Mouse (Mus musculus) forebrain, embryonic 14.5 days (tissue): ENCODE measurements around the gene Eef2kmt. TPM values are rescaled to one million over a fixed set of nuclear protein-coding genes. Genes with fewer than 3 reads are reported as not detected.
"Not testable (repeated sequence)": the region's sequence is repeated elsewhere in the genome, so short reads cannot be mapped to it uniquely, and the experiment has no call there.

Experiments used
- ATAC-seq: fragments of 200-750 bp; cut with Nextera tagmentation; 2 replicates; pipeline ENCODE4 v1.8.0; 2017; ENCODE audit warnings: mild to moderate bottlenecking, moderate library complexity
- DNase-seq: peaks from one replicate; pipeline ENCODE4 v3.0.0-alpha.2; 2015; ENCODE audit warnings: low spot score
- H3K27ac ChIP-seq: fragments of 300-500 bp; sonication (generic); 2 replicates; pipeline ENCODE4 v1.5.1; 2014; ENCODE audit warnings: low read depth, mild to moderate bottlenecking, control low read depth, low read length, moderate library complexity
- H3K27me3 ChIP-seq: fragments of 300-500 bp; sonication (generic); replicated peaks from 2 replicates; pipeline ENCODE4 v1.6.1; 2014; ENCODE audit warnings: low read length, control low read depth, mixed read lengths; ENCODE audit not compliant: control insufficient read depth, insufficient read depth
- H3K36me3 ChIP-seq: fragments of 300-500 bp; sonication (generic); 2 replicates; pipeline ENCODE4 v1.6.1; 2014; ENCODE audit warnings: low read length, control low read depth; ENCODE audit not compliant: control insufficient read depth, insufficient read depth
- H3K4me1 ChIP-seq: fragments of 300-500 bp; sonication (generic); 2 replicates; pipeline ENCODE4 v1.6.1; 2014; ENCODE audit warnings: antibody characterized with exemption, low read length, control low read depth; ENCODE audit not compliant: control insufficient read depth, insufficient read depth
- H3K4me2 ChIP-seq: fragments of 300-500 bp; sonication (generic); 2 replicates; pipeline ENCODE4 v1.6.1; 2014; ENCODE audit warnings: mild to moderate bottlenecking, control low read depth, low read length
- H3K4me3 ChIP-seq: fragments of 300-500 bp; sonication (generic); 2 replicates; pipeline ENCODE4 v1.5.1; 2014; ENCODE audit warnings: low read depth, low read length, control low read depth
- H3K9ac ChIP-seq: fragments of 300-500 bp; sonication (generic); 2 replicates; pipeline ENCODE4 v1.6.1; 2014; ENCODE audit warnings: mild to moderate bottlenecking, low read length, control low read depth, moderate library complexity
- H3K9me3 ChIP-seq: fragments of 300-500 bp; sonication (generic); replicated peaks from 2 replicates; pipeline ENCODE4 v1.6.1; 2016; ENCODE audit warnings: low read length, control low read depth, mixed read lengths; ENCODE audit not compliant: control insufficient read depth
- WGBS: fragments of 180-500 bp; shearing (Covaris S2); extraction: QIAGEN DNeasy Blood & Tissue Kit; methylation state at CpG from one replicate; pipeline ENCODE4 v1.1.7; 2014; 5-methylcytosine and 5-hydroxymethylcytosine counted together
- polyA plus RNA-seq: library from polyadenylated mRNA; unstranded; fragments of >200 nt; fragmentation: Nextera tagmentation; extraction: Ambion mirVana; gene quantifications from 2 replicates; pipeline ENCODE4 v1.2.1, GENCODE M21; 2014

The Eef2kmt gene
- polyA plus RNA-seq, 1 experiment from 2014 or later, result 11.5 TPM

- H3K27me3 ChIP-seq, result no peaks in the 10 kb centered on the region
- WGBS, result 75% methylated on average over 4 of the region's 4 CpGs
- no peak overlapping the region for H3K9ac ChIP-seq
- H3K4me3 ChIP-seq, result peak overlapping the region; percentile 57
- no peaks in the 10 kb centered on the region for H3K36me3 ChIP-seq
- H3K27ac ChIP-seq, result no peak overlapping the region
- peaks cover 6% of the 10 kb centered on the region for H3K4me1 ChIP-seq
- no peak for DNase-seq
- peak; percentile 15 for ATAC-seq
- H3K9me3 ChIP-seq, result no peaks in the 10 kb centered on the region
- peak overlapping the region; percentile 84 for H3K4me2 ChIP-seq
Observed at GRCm38 (mm10) chr16:5232982-5233381, 22.8 kb downstream of the Eef2kmt start.

GRCm38 (mm10) chr16:5228103-5228502, 27.7 kb downstream of the Eef2kmt start:
- not testable (repeated sequence) for H3K4me2 ChIP-seq, H3K4me3 ChIP-seq, H3K9me3 ChIP-seq, DNase-seq, H3K4me1 ChIP-seq, H3K27me3 ChIP-seq, H3K36me3 ChIP-seq, H3K27ac ChIP-seq, ATAC-seq, H3K9ac ChIP-seq
- WGBS, result 87% methylated on average over 3 of the region's 3 CpGs

- not testable (repeated sequence) for ATAC-seq, H3K9me3 ChIP-seq, H3K4me1 ChIP-seq, DNase-seq, H3K27me3 ChIP-seq, H3K4me2 ChIP-seq, H3K36me3 ChIP-seq, H3K4me3 ChIP-seq, H3K27ac ChIP-seq, H3K9ac ChIP-seq
- WGBS, result 83% methylated on average over 19 of the region's 19 CpGs
Observed at GRCm38 (mm10) chr16:5227501-5227900, 28.3 kb downstream of the Eef2kmt start.

GRCm38 (mm10) chr16:5226534-5226933, 29.2 kb downstream of the Eef2kmt start:
- not testable (repeated sequence) for H3K4me2 ChIP-seq, H3K9ac ChIP-seq, DNase-seq, H3K4me1 ChIP-seq, H3K9me3 ChIP-seq, H3K4me3 ChIP-seq, H3K36me3 ChIP-seq, H3K27ac ChIP-seq, H3K27me3 ChIP-seq, ATAC-seq
- WGBS, result 3% methylated on average over 1 of the region's 1 CpGs

GRCm38 (mm10) chr16:5222140-5222539, 33.6 kb downstream of the Eef2kmt start, which contains the start of gene AU021092:
Gene AU021092 (minus strand): TSS chr16:5222299.
- WGBS, result 75% methylated on average over 6 of the region's 6 CpGs
- H3K27me3 ChIP-seq, result no peaks in the 10 kb centered on the region

GRCm38 (mm10) chr16:5221403-5221802, 34.4 kb downstream of the Eef2kmt start:
- Histone ChIP-seq H3K9ac (no peak overlapping the region), H3K4me1 (no peaks in the 10 kb centered on the region), H3K4me3 (no peak overlapping the region), H3K27ac (no peak overlapping the region), H3K4me2 (no peak overlapping the region), H3K9me3 (no peaks in the 10 kb centered on the region), H3K27me3 (no peaks in the 10 kb centered on the region), H3K36me3 (no peaks in the 10 kb centered on the region)
- ATAC-seq (no peak), DNase-seq (no peak)
- 49% methylated on average over 4 of the region's 4 CpGs for WGBS

More at GRCm38 (mm10) chr16:5222140-5222539, 33.6 kb downstream of the Eef2kmt start, which contains the start of gene AU021092:
- no peak for ATAC-seq
- H3K4me1 ChIP-seq, result no peaks in the 10 kb centered on the region
- no peak within 1 kb of the TSS for H3K27ac ChIP-seq
- no peaks in the 10 kb centered on the region for H3K36me3 ChIP-seq
- H3K4me2 ChIP-seq, result no peak within 1 kb of the TSS
- no peaks in the 10 kb centered on the region for H3K9me3 ChIP-seq
- H3K9ac ChIP-seq, result no peak within 1 kb of the TSS
- H3K4me3 ChIP-seq, result no peak within 1 kb of the TSS
- no peak for DNase-seq

- WGBS, result 60% methylated on average over 5 of the region's 5 CpGs
- no peak overlapping the region for H3K4me3 ChIP-seq
- no peaks in the 10 kb centered on the region for H3K36me3 ChIP-seq
- no peak for ATAC-seq
- H3K27me3 ChIP-seq, result no peaks in the 10 kb centered on the region
- no peaks in the 10 kb centered on the region for H3K4me1 ChIP-seq
- no peaks in the 10 kb centered on the region for H3K9me3 ChIP-seq
- DNase-seq, result no peak
- H3K9ac ChIP-seq, result no peak overlapping the region
- no peak overlapping the region for H3K4me2 ChIP-seq
- H3K27ac ChIP-seq, result no peak overlapping the region
Observed at GRCm38 (mm10) chr16:5217341-5218133, 38.2 kb downstream of the Eef2kmt start.

GRCm38 (mm10) chr16:5216686-5217085, 39.1 kb downstream of the Eef2kmt start:
- no peaks in the 10 kb centered on the region for H3K36me3 ChIP-seq
- H3K4me2 ChIP-seq, result no peak overlapping the region
- WGBS, result 70% methylated on average over 6 of the region's 6 CpGs
- no peak for DNase-seq
- no peak overlapping the region for H3K4me3 ChIP-seq
- no peak overlapping the region for H3K27ac ChIP-seq
- no peak for ATAC-seq
- no peaks in the 10 kb centered on the region for H3K27me3 ChIP-seq
- no peaks in the 10 kb centered on the region for H3K9me3 ChIP-seq
- no peak overlapping the region for H3K9ac ChIP-seq
- no peaks in the 10 kb centered on the region for H3K4me1 ChIP-seq

- Histone ChIP-seq H3K9ac (no peak overlapping the region), H3K27ac (no peak overlapping the region), H3K36me3 (no peaks in the 10 kb centered on the region), H3K27me3 (no peaks in the 10 kb centered on the region), H3K9me3 (no peaks in the 10 kb centered on the region), H3K4me1 (no peaks in the 10 kb centered on the region), H3K4me2 (no peak overlapping the region), H3K4me3 (no peak overlapping the region)
- DNase-seq (no peak), ATAC-seq (no peak)
- 84% methylated on average over 2 of the region's 2 CpGs for WGBS
Observed at GRCm38 (mm10) chr16:5214126-5214525, 41.7 kb downstream of the Eef2kmt start.
